In the genomic region with DNA sequence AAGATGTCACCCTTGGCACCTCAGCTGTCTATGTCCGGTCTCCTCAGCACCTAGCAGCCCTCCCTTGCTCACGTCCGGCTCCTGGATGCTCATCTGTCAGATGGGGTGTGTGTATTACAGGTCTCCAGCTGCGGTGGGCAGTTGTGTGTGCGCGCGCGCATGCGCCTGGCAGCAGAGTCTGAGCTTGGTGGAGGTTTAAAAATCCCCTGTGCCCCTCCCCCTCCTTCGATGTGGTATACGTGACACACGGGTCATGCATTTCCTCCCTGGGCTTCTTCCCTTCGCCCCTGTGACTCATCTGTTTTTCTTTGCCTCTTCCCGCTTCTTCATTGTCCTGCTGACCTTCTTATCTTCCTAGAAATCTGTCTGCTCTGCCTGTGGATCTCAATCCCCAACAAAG, we compare ENCODE assay signal across 9 mouse cellular contexts. TPM values are rescaled to one million over a fixed set of nuclear protein-coding genes. Genes with fewer than 3 reads are reported as not detected.
A peak's percentile ranks its signal among the peaks of the same experiment; 100 is the strongest.
DNase-seq lines count a peak whose midpoint lies in the region; ATAC-seq lines count a peak whose summit lies in the region.
"Had no signal": no experiment of that assay in that cellular context is flagged by ENCODE, and none has a peak within 500 bp of the region (broad histone marks: within the 10 kb centered on the region; RNA-seq: fewer than 3 reads in every experiment).

No protein-coding gene starts in this region.

- H3K9me3 ChIP-seq in limb, embryonic 13.5 days = no peaks in the 10 kb centered on the region

- H3K36me3 ChIP-seq in limb, embryonic 13.5 days = peaks cover 10% of the 10 kb centered on the region; the same call in 1 of the 2 replicates

- no peaks in the 10 kb centered on the region for H3K27me3 ChIP-seq in limb, embryonic 13.5 days

- peak overlapping the region; percentile 23; the same call in 1 of the 2 replicates for H3K4me2 ChIP-seq in limb, embryonic 13.5 days (replicated peaks)

- H3K27ac ChIP-seq in limb, embryonic 13.5 days = no peak overlapping the region
- H3K27ac ChIP-seq: heart, adult 2 months had no signal

- no peak overlapping the region for H3K4me3 ChIP-seq in limb, embryonic 13.5 days
- H3K4me3 ChIP-seq: heart, adult 2 months had no signal

- 0 out of 2 replicates have a peak, but pooled peaks cover 5% of the 10 kb centered on the region for H3K4me1 ChIP-seq in limb, embryonic 13.5 days

- 41% methylated on average over 14 of the region's 14 CpGs for WGBS in limb, embryonic 13.5 days

- peak; percentile 43 for DNase-seq in urinary bladder, postnatal 14 days (ENCODE audit: low spot score)
- DNase-seq in urinary bladder, adult 18-20 months (ENCODE audit: low spot score in 2 of 2) = no peak
- DNase-seq in embryo, embryonic 10.5 days (ENCODE audit: low spot score) = peak; percentile 68
- peak; percentile 77 for DNase-seq in naive thymus-derived CD4-positive, alpha-beta T cell, adult 2 months (ENCODE audit: low read depth)
- no peak for DNase-seq in left cerebral cortex, postnatal 10 days (ENCODE audit: extremely low spot score in 1 of 2, low spot score in 2 of 2)
- DNase-seq in cerebellum, adult 18-20 months = no peak
- no peak for DNase-seq in left cerebral cortex, adult 18-20 months (ENCODE audit: low spot score in 2 of 2)

- H3K9ac ChIP-seq in limb, embryonic 13.5 days = peak overlapping the region; percentile 51

- intact Hi-C loops in left cerebral cortex, postnatal 10 days (cut with DNase I) = no loop called here

- no peak for ATAC-seq in limb, embryonic 13.5 days (ENCODE audit: low FRiP score, low read depth)

RNA-seq across cellular contexts. Expression of a gene that starts 14.6 kb away (rescaled TPM):
- polyA plus RNA-seq in limb, embryonic 13.5 days (2015; fragmentation: Nextera tagmentation; extraction: Ambion mirVana) = 32.7 and 35.0 TPM in 2 replicates
- 10 to 100 TPM; 30.7 to 31.1 TPM for total RNA-seq in left cerebral cortex, postnatal 10 days (2021)
- total RNA-seq in left cerebral cortex, adult 18-20 months (2021) = 10 to 100 TPM; 34.1 to 35.3 TPM

RNA-seq across cellular contexts. Expression of a gene that starts 16.4 kb away (rescaled TPM):
- polyA plus RNA-seq in limb, embryonic 13.5 days (2015; fragmentation: Nextera tagmentation; extraction: Ambion mirVana) = not detected in 2 replicates
- 10 to 100 TPM; 13.6 to 21.0 TPM for total RNA-seq in left cerebral cortex, postnatal 10 days (2021)
- 10 to 100 TPM; 19.0 to 19.4 TPM for total RNA-seq in left cerebral cortex, adult 18-20 months (2021)
- polyA plus RNA-seq: heart, adult 2 months had no signal

RNA-seq across cellular contexts. Expression of a gene that starts 35.8 kb away (rescaled TPM):
- 124 and 134 TPM in 2 replicates for polyA plus RNA-seq in limb, embryonic 13.5 days (2015; fragmentation: Nextera tagmentation; extraction: Ambion mirVana)
- total RNA-seq in left cerebral cortex, postnatal 10 days (2021) = 100 to 1,000 TPM; 100 to 110 TPM
- total RNA-seq in left cerebral cortex, adult 18-20 months (2021) = 100 to 1,000 TPM; 126 to 133 TPM

RNA-seq across cellular contexts. Expression of a gene that starts 44.9 kb away (rescaled TPM):
- polyA plus RNA-seq in limb, embryonic 13.5 days (2015; fragmentation: Nextera tagmentation; extraction: Ambion mirVana) = 58.9 and 59.3 TPM in 2 replicates
- 10 to 100 TPM; 41.5 to 47.5 TPM for total RNA-seq in left cerebral cortex, postnatal 10 days (2021)
- total RNA-seq in left cerebral cortex, adult 18-20 months (2021) = 10 to 100 TPM; 41.9 to 42.4 TPM

RNA-seq across cellular contexts. Expression of a gene that starts 45.7 kb away (rescaled TPM):
- polyA plus RNA-seq in limb, embryonic 13.5 days (2015; fragmentation: Nextera tagmentation; extraction: Ambion mirVana) = 6.0 and 6.1 TPM in 2 replicates
- total RNA-seq in left cerebral cortex, postnatal 10 days (2021) = 10 to 100 TPM; 94.2 to 98.8 TPM
- total RNA-seq in left cerebral cortex, adult 18-20 months (2021) = 100 to 1,000 TPM; 124 TPM

Comparison
In these comparisons a context has a peak if more than half of its experiments do, and no peak if none do; other contexts are left out.
1. DNase-seq: peak in urinary bladder, postnatal 14 days (single experiment), embryo, embryonic 10.5 days (single experiment) and naive thymus-derived CD4-positive, alpha-beta T cell, adult 2 months (single experiment); none in urinary bladder, adult 18-20 months (0 of 2), left cerebral cortex, postnatal 10 days (0 of 2), cerebellum, adult 18-20 months (0 of 2) and left cerebral cortex, adult 18-20 months (0 of 2).